Mouse (Mus musculus): Measurements from ENCODE around the gene Gm49322.

The Gm49322 gene

GRCm38 (mm10) chr10:80586407-80587304 is 19.2 kb upstream of the Gm49322 start:
- Histone ChIP-seq H3K36me3 (ENCODE audit: insufficient read depth, low read length) (peaks cover 43% of the 10 kb centered on the region), H3K4me3 (replicated peaks; ENCODE audit: low read length) (peak overlapping the region; percentile 70), H3K9me3 (ENCODE audit: low read length) (no peaks in the 10 kb centered on the region), H3K27me3 (ENCODE audit: insufficient read depth, low read length) (no peaks in the 10 kb centered on the region), H3K4me1 (replicated peaks; ENCODE audit: low read depth, low read length) (peaks cover 80% of the 10 kb centered on the region)
- no peak for TF ChIP-seq NANOG (IDR thresholded peaks at IDR 0.05; ENCODE audit: borderline replicate concordance, low read length)
- no peak for TF ChIP-seq POU5F1 (IDR thresholded peaks at IDR 0.05; ENCODE audit: borderline replicate concordance, low read length)
- no peak for TF ChIP-seq CTCF (conservative IDR thresholded peaks at IDR 0.05; ENCODE audit: low read length)

- H3K27me3 ChIP-seq (ENCODE audit: insufficient read depth, low read length) = no peaks in the 10 kb centered on the region
- TF ChIP-seq CTCF (conservative IDR thresholded peaks at IDR 0.05; ENCODE audit: low read length) (no peak), POU5F1 (IDR thresholded peaks at IDR 0.05; ENCODE audit: borderline replicate concordance, low read length) (no peak), NANOG (IDR thresholded peaks at IDR 0.05; ENCODE audit: borderline replicate concordance, low read length) (no peak)
Measured at GRCm38 (mm10) chr10:80587305-80587657, 18.5 kb upstream of the Gm49322 start.

GRCm38 (mm10) chr10:80589127-80589878 is 16.5 kb upstream of the Gm49322 start:
- no peak for TF ChIP-seq CTCF (conservative IDR thresholded peaks at IDR 0.05; ENCODE audit: low read length)

More at GRCm38 (mm10) chr10:80587305-80587657, 18.5 kb upstream of the Gm49322 start:
- peaks cover 85% of the 10 kb centered on the region for H3K4me1 ChIP-seq (replicated peaks; ENCODE audit: low read depth, low read length)
- H3K9me3 ChIP-seq (ENCODE audit: low read length) = no peaks in the 10 kb centered on the region
- peak overlapping the region; percentile 70 for H3K4me3 ChIP-seq (replicated peaks; ENCODE audit: low read length)
- peaks cover 39% of the 10 kb centered on the region for H3K36me3 ChIP-seq (ENCODE audit: insufficient read depth, low read length)

GRCm38 (mm10) chr10:80589879-80590854 is 15.7 kb upstream of the Gm49322 start, which contains the start of gene Abhd17a:
TSS of gene Abhd17a (minus strand) at chr10:80590341.
- H3K4me1 ChIP-seq (replicated peaks; ENCODE audit: low read depth, low read length) = peaks cover 59% of the 10 kb centered on the region
- TF ChIP-seq POU5F1 (IDR thresholded peaks at IDR 0.05; ENCODE audit: borderline replicate concordance, low read length) = no peak
- TF ChIP-seq NANOG (IDR thresholded peaks at IDR 0.05; ENCODE audit: borderline replicate concordance, low read length) = 0 out of 2 replicates have a peak, but pooled peaks have one; percentile 4
- no peak for TF ChIP-seq CTCF (conservative IDR thresholded peaks at IDR 0.05; ENCODE audit: low read length)
- H3K9me3 ChIP-seq (ENCODE audit: low read length) = no peaks in the 10 kb centered on the region
- peak within 1 kb of the TSS; percentile 93 for H3K4me3 ChIP-seq (replicated peaks; ENCODE audit: low read length)
- H3K36me3 ChIP-seq (ENCODE audit: insufficient read depth, low read length) = peaks cover 12% of the 10 kb centered on the region
- H3K27me3 ChIP-seq (ENCODE audit: insufficient read depth, low read length) = no peaks in the 10 kb centered on the region

More at GRCm38 (mm10) chr10:80589127-80589878, 16.5 kb upstream of the Gm49322 start:
- Histone ChIP-seq H3K27me3 (ENCODE audit: insufficient read depth, low read length) (no peaks in the 10 kb centered on the region), H3K4me3 (replicated peaks; ENCODE audit: low read length) (peak overlapping the region; percentile 93), H3K4me1 (replicated peaks; ENCODE audit: low read depth, low read length) (peaks cover 67% of the 10 kb centered on the region), H3K36me3 (ENCODE audit: insufficient read depth, low read length) (peaks cover 21% of the 10 kb centered on the region), H3K9me3 (ENCODE audit: low read length) (no peaks in the 10 kb centered on the region)

GRCm38 (mm10) chr10:80596318-80596717 is 9.5 kb upstream of the Gm49322 start:
- TF ChIP-seq NANOG (IDR thresholded peaks at IDR 0.05; ENCODE audit: borderline replicate concordance, low read length) = no peak
- no peak for TF ChIP-seq POU5F1 (IDR thresholded peaks at IDR 0.05; ENCODE audit: borderline replicate concordance, low read length)
- no peak for TF ChIP-seq CTCF (conservative IDR thresholded peaks at IDR 0.05; ENCODE audit: low read length)
- Histone ChIP-seq H3K4me1 (replicated peaks; ENCODE audit: low read depth, low read length) (peaks cover 34% of the 10 kb centered on the region), H3K4me3 (replicated peaks; ENCODE audit: low read length) (no peak overlapping the region), H3K36me3 (ENCODE audit: insufficient read depth, low read length) (no peaks in the 10 kb centered on the region), H3K9me3 (ENCODE audit: low read length) (no peaks in the 10 kb centered on the region), H3K27me3 (ENCODE audit: insufficient read depth, low read length) (no peaks in the 10 kb centered on the region)

GRCm38 (mm10) chr10:80602698-80603325 is 3.0 kb upstream of the Gm49322 start, which contains the start of the genes Scamp4 and Adat3:
TSS of gene Scamp4 (plus strand) at chr10:80602872.
TSS of gene Adat3 (plus strand) at chr10:80602880.
- TF ChIP-seq CTCF (conservative IDR thresholded peaks at IDR 0.05; ENCODE audit: low read length) (no peak), POU5F1 (IDR thresholded peaks at IDR 0.05; ENCODE audit: borderline replicate concordance, low read length) (no peak), NANOG (IDR thresholded peaks at IDR 0.05; ENCODE audit: borderline replicate concordance, low read length) (no peak)
- H3K27me3 ChIP-seq (ENCODE audit: insufficient read depth, low read length) = no peaks in the 10 kb centered on the region
- H3K36me3 ChIP-seq (ENCODE audit: insufficient read depth, low read length) = peaks cover 26% of the 10 kb centered on the region
- no peaks in the 10 kb centered on the region for H3K9me3 ChIP-seq (ENCODE audit: low read length)
- H3K4me1 ChIP-seq (replicated peaks; ENCODE audit: low read depth, low read length) = peaks cover 64% of the 10 kb centered on the region
- H3K4me3 ChIP-seq (replicated peaks; ENCODE audit: low read length) = peak within 1 kb of the TSS; percentile 92

GRCm38 (mm10) chr10:80603364-80603763 is 2.5 kb upstream of the Gm49322 start:
- Histone ChIP-seq H3K36me3 (ENCODE audit: insufficient read depth, low read length) (peaks cover 31% of the 10 kb centered on the region), H3K27me3 (ENCODE audit: insufficient read depth, low read length) (no peaks in the 10 kb centered on the region), H3K4me1 (replicated peaks; ENCODE audit: low read depth, low read length) (peaks cover 65% of the 10 kb centered on the region), H3K4me3 (replicated peaks; ENCODE audit: low read length) (peak overlapping the region; percentile 92), H3K9me3 (ENCODE audit: low read length) (no peaks in the 10 kb centered on the region)
- TF ChIP-seq POU5F1 (IDR thresholded peaks at IDR 0.05; ENCODE audit: borderline replicate concordance, low read length) (no peak), CTCF (conservative IDR thresholded peaks at IDR 0.05; ENCODE audit: low read length) (no peak), NANOG (IDR thresholded peaks at IDR 0.05; ENCODE audit: borderline replicate concordance, low read length) (no peak)
